Mouse (Mus musculus): Measurements from ENCODE around the gene Lrba. TPM values are rescaled to one million over a fixed set of nuclear protein-coding genes. Genes with fewer than 3 reads are reported as not detected.

The Lrba gene
- polyA plus RNA-seq, 1 experiment from 2014 or later: 4.2 TPM

GRCm38 (mm10) chr3:86810908-86811307 is 586.4 kb downstream of the Lrba start:
- Histone ChIP-seq H3K9me3 (ENCODE audit: control insufficient read depth, low read length) (no peaks in the 10 kb centered on the region), H3K4me3 (ENCODE audit: control insufficient read depth in 1 of 2, insufficient read depth in 1 of 2, low read depth in 1 of 2, low read length in 2 of 2) (no peak overlapping the region), H3K4me2 (ENCODE audit: low read length) (no peak overlapping the region), H3K27ac (replicated peaks in 1 of 2; ENCODE audit: control insufficient read depth in 1 of 2, insufficient read depth in 1 of 2, low read depth in 2 of 2, low read length in 2 of 2) (no peak overlapping the region), H3K36me3 (ENCODE audit: control insufficient read depth, insufficient read depth, low read length) (no peaks in the 10 kb centered on the region), H3K4me1 (ENCODE audit: control insufficient read depth in 2 of 2, insufficient read depth in 2 of 2, low read length in 2 of 2) (no peaks in the 10 kb centered on the region), H3K27me3 (ENCODE audit: control insufficient read depth, insufficient read depth, low read length) (no peaks in the 10 kb centered on the region), H3K9ac (ENCODE audit: low read length) (no peak overlapping the region)
- no peak for ATAC-seq (ENCODE audit: insufficient number of reproducible peaks, insufficient read depth, low FRiP score, low read depth)
- WGBS: 84% methylated on average over 5 of the region's 5 CpGs

- Histone ChIP-seq H3K36me3 (ENCODE audit: control insufficient read depth, insufficient read depth, low read length) (no peaks in the 10 kb centered on the region), H3K27ac (replicated peaks in 1 of 2; ENCODE audit: control insufficient read depth in 1 of 2, insufficient read depth in 1 of 2, low read depth in 2 of 2, low read length in 2 of 2) (no peak overlapping the region), H3K9ac (ENCODE audit: low read length) (no peak overlapping the region), H3K4me2 (ENCODE audit: low read length) (no peak overlapping the region), H3K4me3 (ENCODE audit: control insufficient read depth in 1 of 2, insufficient read depth in 1 of 2, low read depth in 1 of 2, low read length in 2 of 2) (no peak overlapping the region), H3K9me3 (ENCODE audit: control insufficient read depth, low read length) (no peaks in the 10 kb centered on the region), H3K4me1 (ENCODE audit: control insufficient read depth in 2 of 2, insufficient read depth in 2 of 2, low read length in 2 of 2) (no peaks in the 10 kb centered on the region), H3K27me3 (ENCODE audit: control insufficient read depth, insufficient read depth, low read length) (no peaks in the 10 kb centered on the region)
- no peak for ATAC-seq (ENCODE audit: insufficient number of reproducible peaks, insufficient read depth, low FRiP score, low read depth)
- 15% methylated on average over 3 of the region's 3 CpGs for WGBS
Observed at GRCm38 (mm10) chr3:86812689-86813088, 588.2 kb downstream of the Lrba start.

- Histone ChIP-seq H3K4me2 (ENCODE audit: low read length) (no peak overlapping the region), H3K9me3 (ENCODE audit: control insufficient read depth, low read length) (no peaks in the 10 kb centered on the region), H3K27ac (replicated peaks in 1 of 2; ENCODE audit: control insufficient read depth in 1 of 2, insufficient read depth in 1 of 2, low read depth in 2 of 2, low read length in 2 of 2) (no peak overlapping the region), H3K27me3 (ENCODE audit: control insufficient read depth, insufficient read depth, low read length) (no peaks in the 10 kb centered on the region), H3K9ac (ENCODE audit: low read length) (no peak overlapping the region), H3K36me3 (ENCODE audit: control insufficient read depth, insufficient read depth, low read length) (no peaks in the 10 kb centered on the region), H3K4me1 (ENCODE audit: control insufficient read depth in 2 of 2, insufficient read depth in 2 of 2, low read length in 2 of 2) (peaks cover 0 to 3% of the 10 kb centered on the region in 2 experiments; a peak in 1 of 4 replicates), H3K4me3 (ENCODE audit: control insufficient read depth in 1 of 2, insufficient read depth in 1 of 2, low read depth in 1 of 2, low read length in 2 of 2) (no peak overlapping the region)
- WGBS: 89% methylated on average over 13 of the region's 13 CpGs
- ATAC-seq (ENCODE audit: insufficient number of reproducible peaks, insufficient read depth, low FRiP score, low read depth): no peak
Observed at GRCm38 (mm10) chr3:86818001-86818585, 593.6 kb downstream of the Lrba start.

GRCm38 (mm10) chr3:86819372-86819771 is 594.9 kb downstream of the Lrba start:
- no peaks in the 10 kb centered on the region for H3K36me3 ChIP-seq (ENCODE audit: control insufficient read depth, insufficient read depth, low read length)
- H3K27ac ChIP-seq (replicated peaks in 1 of 2; ENCODE audit: control insufficient read depth in 1 of 2, insufficient read depth in 1 of 2, low read depth in 2 of 2, low read length in 2 of 2): no peak overlapping the region
- 94% methylated on average over 6 of the region's 6 CpGs for WGBS
- H3K4me2 ChIP-seq (ENCODE audit: low read length): no peak overlapping the region
- no peak overlapping the region for H3K9ac ChIP-seq (ENCODE audit: low read length)
- no peaks in the 10 kb centered on the region for H3K27me3 ChIP-seq (ENCODE audit: control insufficient read depth, insufficient read depth, low read length)
- H3K4me3 ChIP-seq (ENCODE audit: control insufficient read depth in 1 of 2, insufficient read depth in 1 of 2, low read depth in 1 of 2, low read length in 2 of 2): no peak overlapping the region
- no peaks in the 10 kb centered on the region for H3K9me3 ChIP-seq (ENCODE audit: control insufficient read depth, low read length)
- peaks cover 0 to 3% of the 10 kb centered on the region in 2 experiments; a peak in 1 of 4 replicates for H3K4me1 ChIP-seq (ENCODE audit: control insufficient read depth in 2 of 2, insufficient read depth in 2 of 2, low read length in 2 of 2)
- ATAC-seq (ENCODE audit: insufficient number of reproducible peaks, insufficient read depth, low FRiP score, low read depth): no peak

DNA sequence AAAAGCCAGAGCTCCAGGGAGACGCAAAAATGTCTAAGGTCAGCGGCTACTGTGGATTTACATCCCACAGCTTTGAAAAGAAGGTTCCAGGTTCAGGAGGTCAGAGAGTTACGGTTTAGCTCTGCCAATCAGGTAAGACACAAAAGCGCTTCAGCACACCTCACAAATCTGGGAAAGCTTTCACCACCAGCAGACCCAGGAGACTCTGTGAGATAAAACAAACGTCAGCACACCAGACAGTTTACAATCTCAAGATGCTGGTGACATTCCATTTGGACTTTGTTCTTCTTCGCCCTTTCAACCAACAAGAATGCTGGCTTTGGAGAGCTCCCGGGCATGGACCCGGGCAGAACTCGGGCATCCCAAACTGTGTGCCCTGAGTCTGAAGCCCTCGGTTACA is 595.9 kb downstream of the Lrba start:
- no peak overlapping the region for H3K27ac ChIP-seq (replicated peaks in 1 of 2; ENCODE audit: control insufficient read depth in 1 of 2, insufficient read depth in 1 of 2, low read depth in 2 of 2, low read length in 2 of 2)
- no peak overlapping the region for H3K4me2 ChIP-seq (ENCODE audit: low read length)
- no peaks in the 10 kb centered on the region for H3K27me3 ChIP-seq (ENCODE audit: control insufficient read depth, insufficient read depth, low read length)
- H3K9me3 ChIP-seq (ENCODE audit: control insufficient read depth, low read length): no peaks in the 10 kb centered on the region
- no peak for ATAC-seq (ENCODE audit: insufficient number of reproducible peaks, insufficient read depth, low FRiP score, low read depth)
- WGBS: 44% methylated on average over 10 of the region's 10 CpGs
- H3K36me3 ChIP-seq (ENCODE audit: control insufficient read depth, insufficient read depth, low read length): no peaks in the 10 kb centered on the region
- H3K9ac ChIP-seq (ENCODE audit: low read length): no peak overlapping the region
- H3K4me1 ChIP-seq (ENCODE audit: control insufficient read depth in 2 of 2, insufficient read depth in 2 of 2, low read length in 2 of 2): peaks cover 0 to 3% of the 10 kb centered on the region in 2 experiments; a peak in 1 of 4 replicates
- H3K4me3 ChIP-seq (ENCODE audit: control insufficient read depth in 1 of 2, insufficient read depth in 1 of 2, low read depth in 1 of 2, low read length in 2 of 2): no peak overlapping the region

GRCm38 (mm10) chr3:86821383-86821782 is 596.9 kb downstream of the Lrba start:
- H3K4me3 ChIP-seq (ENCODE audit: control insufficient read depth in 1 of 2, insufficient read depth in 1 of 2, low read depth in 1 of 2, low read length in 2 of 2): no peak overlapping the region
- no peak overlapping the region for H3K9ac ChIP-seq (ENCODE audit: low read length)
- no peak overlapping the region for H3K27ac ChIP-seq (replicated peaks in 1 of 2; ENCODE audit: control insufficient read depth in 1 of 2, insufficient read depth in 1 of 2, low read depth in 2 of 2, low read length in 2 of 2)
- peaks cover 0 to 3% of the 10 kb centered on the region in 2 experiments; a peak in 1 of 4 replicates for H3K4me1 ChIP-seq (ENCODE audit: control insufficient read depth in 2 of 2, insufficient read depth in 2 of 2, low read length in 2 of 2)
- no peaks in the 10 kb centered on the region for H3K36me3 ChIP-seq (ENCODE audit: control insufficient read depth, insufficient read depth, low read length)
- no peaks in the 10 kb centered on the region for H3K9me3 ChIP-seq (ENCODE audit: control insufficient read depth, low read length)
- WGBS: 58% methylated on average over 3 of the region's 3 CpGs
- H3K4me2 ChIP-seq (ENCODE audit: low read length): no peak overlapping the region
- H3K27me3 ChIP-seq (ENCODE audit: control insufficient read depth, insufficient read depth, low read length): no peaks in the 10 kb centered on the region
- no peak for ATAC-seq (ENCODE audit: insufficient number of reproducible peaks, insufficient read depth, low FRiP score, low read depth)

DNA sequence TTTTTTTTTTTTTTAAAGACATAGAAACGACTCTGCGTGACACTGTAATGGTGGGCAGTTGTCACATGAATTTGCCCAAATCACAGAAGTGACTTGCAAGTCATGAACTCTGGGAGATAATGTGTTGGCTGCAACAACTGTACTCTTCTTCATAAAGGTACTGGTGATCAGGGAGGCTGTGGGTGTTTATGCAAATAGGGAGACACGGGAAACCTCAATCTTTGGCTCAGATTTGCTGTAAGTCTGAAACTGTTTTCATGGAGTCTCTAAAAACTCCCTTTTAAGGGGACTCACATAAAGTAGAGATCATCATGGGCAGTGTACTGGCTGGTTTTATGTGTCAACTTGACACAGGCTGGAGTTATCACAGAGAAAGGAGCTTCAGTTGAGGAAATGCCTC is 603.0 kb downstream of the Lrba start:
- no peaks in the 10 kb centered on the region for H3K36me3 ChIP-seq (ENCODE audit: control insufficient read depth, insufficient read depth, low read length)
- no peaks in the 10 kb centered on the region for H3K9me3 ChIP-seq (ENCODE audit: control insufficient read depth, low read length)
- ATAC-seq (ENCODE audit: insufficient number of reproducible peaks, insufficient read depth, low FRiP score, low read depth): no peak
- no peak overlapping the region for H3K27ac ChIP-seq (replicated peaks in 1 of 2; ENCODE audit: control insufficient read depth in 1 of 2, insufficient read depth in 1 of 2, low read depth in 2 of 2, low read length in 2 of 2)
- no peak overlapping the region for H3K4me3 ChIP-seq (ENCODE audit: control insufficient read depth in 1 of 2, insufficient read depth in 1 of 2, low read depth in 1 of 2, low read length in 2 of 2)
- H3K4me1 ChIP-seq (ENCODE audit: control insufficient read depth in 2 of 2, insufficient read depth in 2 of 2, low read length in 2 of 2): no peaks in the 10 kb centered on the region
- no peak overlapping the region for H3K4me2 ChIP-seq (ENCODE audit: low read length)
- no peaks in the 10 kb centered on the region for H3K27me3 ChIP-seq (ENCODE audit: control insufficient read depth, insufficient read depth, low read length)
- H3K9ac ChIP-seq (ENCODE audit: low read length): no peak overlapping the region
- 89% methylated on average over 3 of the region's 3 CpGs for WGBS

DNA sequence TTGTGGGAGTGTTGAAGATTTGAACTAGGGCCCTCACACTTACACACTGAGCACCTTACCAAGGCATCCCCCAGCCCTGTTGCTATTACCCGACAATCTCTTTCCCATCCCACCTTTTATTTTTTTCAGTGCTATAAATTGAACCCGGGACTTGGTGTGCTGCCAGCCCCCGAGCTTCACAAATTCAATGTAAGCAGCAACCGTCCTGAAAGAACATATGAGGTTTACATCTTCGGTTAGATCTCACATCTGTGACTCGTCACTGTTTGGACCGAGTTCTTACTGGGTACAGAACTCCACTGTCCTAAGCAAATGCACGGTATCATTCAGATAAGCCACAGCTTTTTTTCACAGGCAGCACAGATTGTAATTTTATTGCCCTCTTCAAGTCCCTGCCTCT is 607.6 kb downstream of the Lrba start:
- Histone ChIP-seq H3K36me3 (ENCODE audit: control insufficient read depth, insufficient read depth, low read length) (no peaks in the 10 kb centered on the region), H3K9me3 (ENCODE audit: control insufficient read depth, low read length) (no peaks in the 10 kb centered on the region), H3K27me3 (ENCODE audit: control insufficient read depth, insufficient read depth, low read length) (no peaks in the 10 kb centered on the region), H3K27ac (replicated peaks in 1 of 2; ENCODE audit: control insufficient read depth in 1 of 2, insufficient read depth in 1 of 2, low read depth in 2 of 2, low read length in 2 of 2) (no peak overlapping the region), H3K4me2 (ENCODE audit: low read length) (no peak overlapping the region), H3K4me1 (ENCODE audit: control insufficient read depth in 2 of 2, insufficient read depth in 2 of 2, low read length in 2 of 2) (no peaks in the 10 kb centered on the region), H3K9ac (ENCODE audit: low read length) (no peak overlapping the region), H3K4me3 (ENCODE audit: control insufficient read depth in 1 of 2, insufficient read depth in 1 of 2, low read depth in 1 of 2, low read length in 2 of 2) (no peak overlapping the region)
- WGBS: 68% methylated on average over 8 of the region's 8 CpGs
- no peak for ATAC-seq (ENCODE audit: insufficient number of reproducible peaks, insufficient read depth, low FRiP score, low read depth)
